ENCODE assay signal across 8 mouse cellular contexts in the genomic region with DNA sequence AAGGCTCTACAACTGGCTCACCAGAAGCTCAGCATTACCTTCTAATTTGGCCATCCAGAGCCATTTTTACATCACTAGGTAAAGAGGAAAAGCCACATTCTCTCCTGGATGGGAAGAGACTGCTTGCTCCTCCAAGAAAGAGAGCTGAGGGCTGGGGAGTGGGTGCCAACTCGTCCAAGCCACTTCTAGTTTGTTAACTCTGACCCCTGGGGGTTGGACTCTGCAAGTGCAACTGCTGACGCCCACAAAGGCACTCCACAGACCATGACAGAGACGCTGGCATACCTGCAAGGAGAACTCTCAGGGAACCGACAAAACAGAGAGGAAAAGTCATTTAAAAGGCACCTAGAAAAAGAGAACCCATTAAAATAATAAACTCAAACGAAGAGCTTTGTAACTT.
DNase-seq lines count a peak whose midpoint lies in the region; ATAC-seq lines count a peak whose summit lies in the region.

No protein-coding gene starts in this region.

- DNase-seq in R1 (ENCODE audit: low read depth, low spot score) = peak; percentile 52
- peak; percentile 44 to 67 for DNase-seq in cerebellum, postnatal 25 days
- DNase-seq in frontal cortex, postnatal 36 days (ENCODE audit: low spot score in 2 of 2) = peak; percentile 51 to 68
- peak; percentile 50 for DNase-seq in hindlimb bud, embryonic 11.5 days (ENCODE audit: extremely low spot score, low read depth, low spot score)
- peak; percentile 48 to 65 for DNase-seq in left cerebral cortex, adult 18-20 months (ENCODE audit: low spot score in 2 of 2)
- DNase-seq in right cerebral cortex, postnatal 10 days (ENCODE audit: low spot score in 2 of 2) = peak; percentile 73 to 82
- peak; percentile 64 for DNase-seq in urinary bladder, postnatal 25 days (ENCODE audit: low spot score)

- peak; percentile 91 for ATAC-seq in megakaryocyte, adult 5-6 weeks (ENCODE audit: poor library complexity, severe bottlenecking)

Comparison
In these comparisons a context has a peak if more than half of its experiments do, and no peak if none do; other contexts are left out.
1. Peak in every context shown above with its lines: DNase-seq and ATAC-seq.